ENCODE assay signal across 8 mouse cellular contexts in the genomic region with DNA sequence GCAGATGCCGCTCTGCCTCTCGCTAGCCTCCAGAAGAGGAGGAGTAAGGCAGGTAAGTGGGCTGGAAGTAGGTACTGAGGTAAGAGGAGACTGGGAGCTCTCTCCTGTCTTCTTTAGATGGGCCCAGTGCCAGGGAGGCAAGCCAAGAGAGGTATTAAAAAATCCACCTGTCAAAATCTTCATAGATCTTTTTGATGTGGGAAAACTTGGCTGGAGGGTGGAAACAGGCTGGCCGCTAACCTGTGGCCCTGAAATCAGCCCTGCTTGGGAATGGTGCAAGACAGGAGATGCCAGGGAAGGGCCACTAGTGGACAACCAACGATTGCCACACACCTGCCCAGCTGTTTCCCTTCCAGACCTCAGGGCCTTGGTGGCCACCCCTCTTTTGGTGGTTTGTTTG. TPM values are rescaled to one million over a fixed set of nuclear protein-coding genes. Genes with fewer than 3 reads are reported as not detected.
DNase-seq lines count a peak whose midpoint lies in the region; ATAC-seq and TF ChIP-seq lines count a peak whose summit lies in the region.

No protein-coding gene starts in this region.

- H3K4me1 ChIP-seq in erythroblast, embryonic 14.5 days (ENCODE audit: control insufficient read depth), result peaks cover 60% of the 10 kb centered on the region
- peaks cover 35% of the 10 kb centered on the region for H3K4me1 ChIP-seq in lung, embryonic 15.5 days
- H3K4me1 ChIP-seq in intestine, postnatal 0 days (replicated peaks; ENCODE audit: control insufficient read depth, insufficient read depth, low read length), result 0 out of 2 replicates have a peak, but pooled peaks cover 4% of the 10 kb centered on the region
- H3K4me1 ChIP-seq in neural tube, embryonic 15.5 days, result peaks cover 53% of the 10 kb centered on the region

- no peaks in the 10 kb centered on the region for H3K27me3 ChIP-seq in erythroblast, embryonic 14.5 days (ENCODE audit: control insufficient read depth)
- H3K27me3 ChIP-seq in lung, embryonic 15.5 days, result no peaks in the 10 kb centered on the region
- H3K27me3 ChIP-seq in intestine, postnatal 0 days (replicated peaks; ENCODE audit: control insufficient read depth, insufficient read depth, low read length), result no peaks in the 10 kb centered on the region
- H3K27me3 ChIP-seq in neural tube, embryonic 15.5 days (replicated peaks), result no peaks in the 10 kb centered on the region

- TF ChIP-seq CTCF in intestine, postnatal 0 days (IDR thresholded peaks at IDR 0.05; ENCODE audit: low read depth), result no peak

- ATAC-seq in erythroblast, adult 5-6 weeks (replicated peaks; ENCODE audit: low FRiP score, poor library complexity, severe bottlenecking), result no peak
- no peak for ATAC-seq in lung, embryonic 15.5 days (ENCODE audit: borderline replicate concordance, extremely low read depth, low FRiP score, low TSS enrichment)
- ATAC-seq in intestine, postnatal 0 days, result no peak
- ATAC-seq in neural tube, embryonic 15.5 days (ENCODE audit: low FRiP score), result no peak

- H3K9me3 ChIP-seq in erythroblast, embryonic 14.5 days (ENCODE audit: control insufficient read depth, low read length), result no peaks in the 10 kb centered on the region
- no peaks in the 10 kb centered on the region for H3K9me3 ChIP-seq in lung, embryonic 15.5 days
- H3K9me3 ChIP-seq in intestine, postnatal 0 days (ENCODE audit: control insufficient read depth), result no peaks in the 10 kb centered on the region
- H3K9me3 ChIP-seq in neural tube, embryonic 15.5 days (replicated peaks), result no peaks in the 10 kb centered on the region

- H3K9ac ChIP-seq in lung, embryonic 15.5 days, result peak overlapping the region; percentile 18; the same call in 1 of the 2 replicates
- 0 out of 2 replicates have a peak overlapping the region, but pooled peaks have one; percentile 91 for H3K9ac ChIP-seq in intestine, postnatal 0 days (ENCODE audit: low read depth, low read length)
- peak overlapping the region; percentile 88; the same call in 1 of the 2 replicates for H3K9ac ChIP-seq in neural tube, embryonic 15.5 days (replicated peaks)

- peaks cover 72% of the 10 kb centered on the region for H3K36me3 ChIP-seq in erythroblast, embryonic 14.5 days (ENCODE audit: control insufficient read depth)
- H3K36me3 ChIP-seq in lung, embryonic 15.5 days, result peaks cover 4% of the 10 kb centered on the region; the same call in 1 of the 2 replicates
- peaks cover 21% of the 10 kb centered on the region for H3K36me3 ChIP-seq in intestine, postnatal 0 days (ENCODE audit: control insufficient read depth, insufficient read depth)
- H3K36me3 ChIP-seq in neural tube, embryonic 15.5 days, result peaks cover 33% of the 10 kb centered on the region

- 80% methylated on average over 4 of the region's 4 CpGs for WGBS in lung, embryonic 15.5 days
- 88% methylated on average over 4 of the region's 4 CpGs for WGBS in intestine, postnatal 0 days
- 89% methylated on average over 4 of the region's 4 CpGs for WGBS in neural tube, embryonic 15.5 days

- peak overlapping the region; percentile 82; the same call in 1 of the 2 replicates for H3K4me2 ChIP-seq in lung, embryonic 15.5 days
- H3K4me2 ChIP-seq in intestine, postnatal 0 days (replicated peaks; ENCODE audit: low read depth), result peak overlapping the region; percentile 86
- peak overlapping the region; percentile 62 for H3K4me2 ChIP-seq in neural tube, embryonic 15.5 days

- no peak overlapping the region for H3K27ac ChIP-seq in lung, embryonic 15.5 days
- no peak overlapping the region for H3K27ac ChIP-seq in intestine, postnatal 0 days (ENCODE audit: low read depth, low read length)
- H3K27ac ChIP-seq in neural tube, embryonic 15.5 days (replicated peaks), result no peak overlapping the region

- no peak for DNase-seq in lung, postnatal 14 days
- no peak for DNase-seq in spleen, adult 12 weeks (ENCODE audit: low spot score)
- DNase-seq in ovary, adult 18-20 months (ENCODE audit: low spot score), result no peak

- H3K4me3 ChIP-seq in erythroblast, embryonic 14.5 days (replicated peaks), result peak overlapping the region; percentile 98
- H3K4me3 ChIP-seq in lung, embryonic 15.5 days, result peak overlapping the region; percentile 87; the same call in 1 of the 2 replicates
- no peak overlapping the region for H3K4me3 ChIP-seq in intestine, postnatal 0 days (ENCODE audit: low read depth, low read length)
- H3K4me3 ChIP-seq in neural tube, embryonic 15.5 days (replicated peaks), result peak overlapping the region; percentile 91

RNA-seq across cellular contexts. Expression of a gene that starts 1.5 kb away (rescaled TPM):
- polyA plus RNA-seq in erythroblast, embryonic 14.5 days (2012), result 15.6 and 20.5 TPM in 2 replicates
- total RNA-seq in erythroblast, adult 5-6 weeks (2015; ENCODE audit: low replicate concordance), result 42.0 and 69.4 TPM in 2 replicates
- 51.8 and 55.1 TPM in 2 replicates for total RNA-seq in erythroblast, adult 5-6 weeks (2017; ENCODE audit: low replicate concordance)
- polyA plus RNA-seq in lung, embryonic 15.5 days (2015; fragmentation: Nextera tagmentation; extraction: Ambion mirVana), result 32.0 and 34.1 TPM in 2 replicates
- 46.1 and 46.4 TPM in 2 replicates for polyA plus RNA-seq in intestine, postnatal 0 days (2015; fragmentation: Nextera tagmentation; extraction: Ambion mirVana)
- polyA plus RNA-seq in neural tube, embryonic 15.5 days (2015; fragmentation: Nextera tagmentation; extraction: Ambion mirVana), result 21.3 and 26.8 TPM in 2 replicates

RNA-seq across cellular contexts. Expression of a gene that starts 1.7 kb away (rescaled TPM):
- 150 and 192 TPM in 2 replicates for polyA plus RNA-seq in erythroblast, embryonic 14.5 days (2012)
- total RNA-seq in erythroblast, adult 5-6 weeks (2015; ENCODE audit: low replicate concordance), result 121 and 149 TPM in 2 replicates
- 118 and 183 TPM in 2 replicates for total RNA-seq in erythroblast, adult 5-6 weeks (2017; ENCODE audit: low replicate concordance)
- polyA plus RNA-seq in lung, embryonic 15.5 days (2015; fragmentation: Nextera tagmentation; extraction: Ambion mirVana), result 164 and 165 TPM in 2 replicates
- polyA plus RNA-seq in intestine, postnatal 0 days (2015; fragmentation: Nextera tagmentation; extraction: Ambion mirVana), result 70.9 and 71.4 TPM in 2 replicates
- polyA plus RNA-seq in neural tube, embryonic 15.5 days (2015; fragmentation: Nextera tagmentation; extraction: Ambion mirVana), result 138 and 145 TPM in 2 replicates

RNA-seq across cellular contexts. Expression of a gene that starts 22.0 kb away (rescaled TPM):
- 2.2 and 2.6 TPM in 2 replicates for polyA plus RNA-seq in erythroblast, embryonic 14.5 days (2012)
- 2.3 and 3.7 TPM in 2 replicates for total RNA-seq in erythroblast, adult 5-6 weeks (2015; ENCODE audit: low replicate concordance)
- total RNA-seq in erythroblast, adult 5-6 weeks (2017; ENCODE audit: low replicate concordance), result 5.4 and 9.1 TPM in 2 replicates
- 37.7 and 46.9 TPM in 2 replicates for polyA plus RNA-seq in lung, embryonic 15.5 days (2015; fragmentation: Nextera tagmentation; extraction: Ambion mirVana)
- polyA plus RNA-seq in intestine, postnatal 0 days (2015; fragmentation: Nextera tagmentation; extraction: Ambion mirVana), result 39.5 and 41.5 TPM in 2 replicates
- polyA plus RNA-seq in neural tube, embryonic 15.5 days (2015; fragmentation: Nextera tagmentation; extraction: Ambion mirVana), result 59.0 and 63.2 TPM in 2 replicates

RNA-seq across cellular contexts. Expression of a gene that starts 50.1 kb away (rescaled TPM):
- 0.95 and 1.2 TPM in 2 replicates for polyA plus RNA-seq in erythroblast, embryonic 14.5 days (2012)
- total RNA-seq in erythroblast, adult 5-6 weeks (2015; ENCODE audit: low replicate concordance), result 0.84 and 1.5 TPM in 2 replicates
- total RNA-seq in erythroblast, adult 5-6 weeks (2017; ENCODE audit: low replicate concordance), result 4.7 and 5.8 TPM in 2 replicates
- 21.2 and 24.2 TPM in 2 replicates for polyA plus RNA-seq in lung, embryonic 15.5 days (2015; fragmentation: Nextera tagmentation; extraction: Ambion mirVana)
- 12.6 TPM in 2 replicates for polyA plus RNA-seq in intestine, postnatal 0 days (2015; fragmentation: Nextera tagmentation; extraction: Ambion mirVana)
- 32.7 and 35.8 TPM in 2 replicates for polyA plus RNA-seq in neural tube, embryonic 15.5 days (2015; fragmentation: Nextera tagmentation; extraction: Ambion mirVana)

RNA-seq across cellular contexts. Expression of a gene that starts 55.0 kb away (rescaled TPM):
- polyA plus RNA-seq in erythroblast, embryonic 14.5 days (2012), result 1.8 TPM in 2 replicates
- 5.2 and 7.3 TPM in 2 replicates for total RNA-seq in erythroblast, adult 5-6 weeks (2015; ENCODE audit: low replicate concordance)
- 7.4 and 9.3 TPM in 2 replicates for total RNA-seq in erythroblast, adult 5-6 weeks (2017; ENCODE audit: low replicate concordance)
- 74.3 and 80.3 TPM in 2 replicates for polyA plus RNA-seq in lung, embryonic 15.5 days (2015; fragmentation: Nextera tagmentation; extraction: Ambion mirVana)
- 38.1 TPM in 2 replicates for polyA plus RNA-seq in intestine, postnatal 0 days (2015; fragmentation: Nextera tagmentation; extraction: Ambion mirVana)
- 174 and 200 TPM in 2 replicates for polyA plus RNA-seq in neural tube, embryonic 15.5 days (2015; fragmentation: Nextera tagmentation; extraction: Ambion mirVana)

Comparison
In these comparisons a context has a peak if more than half of its experiments do, and no peak if none do; other contexts are left out.
1. H3K9ac ChIP-seq: peak in every context shown above with its lines; median percentile 91 in intestine, postnatal 0 days; 88 in neural tube, embryonic 15.5 days; 18 in lung, embryonic 15.5 days.
2. RNA of a gene that starts 22.0 kb away (polyA plus RNA-seq): 59.0 to 63.2 TPM in neural tube, embryonic 15.5 days, 37.7 to 46.9 TPM in lung, embryonic 15.5 days and 39.5 to 41.5 TPM in intestine, postnatal 0 days; 2.2 to 2.6 TPM in erythroblast, embryonic 14.5 days; every median in the first group is over 10 times any median in the second.
3. Peak in every context shown above with its lines, with median percentiles within 50 percentile points of each other: H3K4me2 ChIP-seq.